Mouse (Mus musculus): ENCODE measurements around the gene 6330409D20Rik. TPM values are rescaled to one million over a fixed set of nuclear protein-coding genes. Genes with fewer than 3 reads are reported as not detected.

Gene 6330409D20Rik
- polyA plus RNA-seq, 1 experiment = not detected

DNA sequence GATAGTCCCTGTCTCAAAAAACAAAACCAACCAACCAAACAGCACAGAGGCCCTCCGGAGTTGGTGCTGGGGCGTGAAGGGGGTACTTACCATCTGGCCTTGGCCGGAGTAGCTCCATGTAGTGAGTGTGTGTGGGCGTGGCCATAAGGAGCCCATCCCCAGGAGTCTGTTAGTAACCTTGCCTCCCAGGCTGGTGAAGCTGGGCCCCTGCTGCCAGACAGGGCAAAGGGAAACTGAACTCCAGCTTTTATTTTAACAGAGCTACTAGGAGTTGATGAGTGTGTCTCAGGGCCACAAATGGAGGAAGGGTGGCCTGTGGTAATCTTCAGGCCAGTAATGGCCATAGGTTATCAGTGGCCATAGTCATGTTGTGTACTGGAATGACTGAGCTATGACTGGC lies 6.3 kb downstream of the 6330409D20Rik start:
- H3K27ac ChIP-seq (ENCODE audit: insufficient read depth, low read depth, low read length) = peak overlapping the region; percentile 49; the same call in 1 of the 2 replicates
- H3K4me1 ChIP-seq (ENCODE audit: control insufficient read depth, insufficient read depth, insufficient read length, low read length) = peaks cover 4% of the 10 kb centered on the region
- TF ChIP-seq CTCF (IDR thresholded peaks at IDR 0.05; ENCODE audit: extremely low read depth, insufficient read length, insufficient replicate concordance, low read depth, low read length) (no peak), POLR2A (IDR thresholded peaks at IDR 0.05; ENCODE audit: low read depth, low read length) (no peak)
- no peak overlapping the region for H3K4me3 ChIP-seq (ENCODE audit: low read depth, low read length)
- 50% methylated on average over 4 of the region's 4 CpGs for WGBS
- H3K36me3 ChIP-seq (ENCODE audit: control insufficient read depth, insufficient read depth, low read length) = no peaks in the 10 kb centered on the region
- no peaks in the 10 kb centered on the region for H3K27me3 ChIP-seq (ENCODE audit: control insufficient read depth, insufficient read depth, low read length)

DNA sequence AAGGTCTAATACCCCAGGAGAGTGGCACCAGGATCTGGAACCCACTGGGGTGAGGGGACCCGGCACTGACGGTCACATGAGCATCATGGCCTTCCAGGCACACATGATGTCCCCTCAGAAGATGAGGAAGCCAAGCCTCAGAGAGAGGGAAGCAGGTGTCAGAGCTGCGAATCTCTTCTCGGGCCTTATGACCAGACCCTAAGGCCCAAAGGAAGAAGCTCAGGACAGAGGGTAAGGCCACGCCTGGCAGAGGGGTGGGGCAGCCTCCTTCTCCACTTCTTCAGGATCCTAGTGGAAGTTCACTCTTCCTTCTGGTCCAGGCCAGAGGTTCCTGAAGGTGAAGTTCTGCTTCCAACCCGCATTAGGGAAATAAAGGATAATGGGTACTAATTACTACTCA lies 8.1 kb downstream of the 6330409D20Rik start:
- H3K27ac ChIP-seq (ENCODE audit: insufficient read depth, low read depth, low read length) = no peak overlapping the region
- 74% methylated on average over 6 of the region's 6 CpGs for WGBS

DNA sequence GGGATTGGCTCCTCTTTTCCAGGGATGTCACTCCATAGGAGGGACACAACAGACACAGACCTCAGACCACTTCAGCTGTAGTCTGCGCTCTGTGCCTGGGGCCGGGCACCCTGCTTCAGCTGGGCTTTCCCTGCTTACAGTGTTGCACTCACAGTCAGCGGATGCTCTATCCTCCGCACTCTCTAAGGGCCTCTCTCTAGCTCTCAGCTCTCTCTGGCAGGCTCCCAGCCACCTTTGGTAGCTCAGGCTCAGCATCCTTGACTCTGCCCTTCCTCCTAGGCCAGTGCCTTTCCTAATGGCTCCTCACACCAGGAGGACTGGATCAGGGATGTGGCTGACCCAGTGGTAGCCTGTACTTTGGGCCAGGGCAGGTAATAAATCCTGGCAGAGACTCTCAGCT lies 8.9 kb downstream of the 6330409D20Rik start:
- H3K36me3 ChIP-seq (ENCODE audit: control insufficient read depth, insufficient read depth, low read length) = no peaks in the 10 kb centered on the region
- TF ChIP-seq CTCF (IDR thresholded peaks at IDR 0.05; ENCODE audit: extremely low read depth, insufficient read length, insufficient replicate concordance, low read depth, low read length) = no peak
- TF ChIP-seq POLR2A (IDR thresholded peaks at IDR 0.05; ENCODE audit: low read depth, low read length) = no peak
- H3K27ac ChIP-seq (ENCODE audit: insufficient read depth, low read depth, low read length) = no peak overlapping the region
- peaks cover 4% of the 10 kb centered on the region for H3K4me1 ChIP-seq (ENCODE audit: control insufficient read depth, insufficient read depth, insufficient read length, low read length)
- 77% methylated on average over 4 of the region's 4 CpGs for WGBS
- H3K4me3 ChIP-seq (ENCODE audit: low read depth, low read length) = no peak overlapping the region
- no peaks in the 10 kb centered on the region for H3K27me3 ChIP-seq (ENCODE audit: control insufficient read depth, insufficient read depth, low read length)

More for the DNA sequence above, 8.1 kb downstream of the 6330409D20Rik start:
- no peaks in the 10 kb centered on the region for H3K27me3 ChIP-seq (ENCODE audit: control insufficient read depth, insufficient read depth, low read length)
- no peak overlapping the region for H3K4me3 ChIP-seq (ENCODE audit: low read depth, low read length)
- TF ChIP-seq CTCF (IDR thresholded peaks at IDR 0.05; ENCODE audit: extremely low read depth, insufficient read length, insufficient replicate concordance, low read depth, low read length) (no peak), POLR2A (IDR thresholded peaks at IDR 0.05; ENCODE audit: low read depth, low read length) (no peak)
- peaks cover 4% of the 10 kb centered on the region for H3K4me1 ChIP-seq (ENCODE audit: control insufficient read depth, insufficient read depth, insufficient read length, low read length)
- H3K36me3 ChIP-seq (ENCODE audit: control insufficient read depth, insufficient read depth, low read length) = no peaks in the 10 kb centered on the region

DNA sequence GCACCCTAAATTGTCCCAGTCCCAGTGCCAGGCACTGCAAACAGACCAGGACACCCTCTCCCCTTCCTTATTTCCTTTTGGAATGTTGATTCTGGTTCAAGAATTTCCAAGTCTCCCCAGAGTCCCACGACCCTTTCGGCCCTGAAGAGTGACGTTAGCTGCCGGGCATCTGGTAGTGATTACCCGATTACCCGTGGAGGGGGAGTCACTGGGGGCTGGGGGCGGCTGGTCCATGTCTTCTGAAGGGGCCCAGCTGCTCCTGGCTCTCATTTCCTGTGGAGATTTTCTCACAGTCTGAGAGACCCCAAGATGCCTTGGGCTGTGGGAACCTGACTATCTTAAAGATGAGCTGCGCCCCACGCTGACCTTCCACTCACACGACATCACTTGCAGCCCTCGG lies 10.0 kb downstream of the 6330409D20Rik start:
- Histone ChIP-seq H3K4me3 (ENCODE audit: low read depth, low read length) (no peak overlapping the region), H3K4me1 (ENCODE audit: control insufficient read depth, insufficient read depth, insufficient read length, low read length) (peaks cover 2% of the 10 kb centered on the region), H3K27me3 (ENCODE audit: control insufficient read depth, insufficient read depth, low read length) (no peaks in the 10 kb centered on the region), H3K27ac (ENCODE audit: insufficient read depth, low read depth, low read length) (no peak overlapping the region), H3K36me3 (ENCODE audit: control insufficient read depth, insufficient read depth, low read length) (no peaks in the 10 kb centered on the region)
- 56% methylated on average over 11 of the region's 11 CpGs for WGBS
- TF ChIP-seq POLR2A (IDR thresholded peaks at IDR 0.05; ENCODE audit: low read depth, low read length) = no peak
- TF ChIP-seq CTCF (IDR thresholded peaks at IDR 0.05; ENCODE audit: extremely low read depth, insufficient read length, insufficient replicate concordance, low read depth, low read length) = no peak

DNA sequence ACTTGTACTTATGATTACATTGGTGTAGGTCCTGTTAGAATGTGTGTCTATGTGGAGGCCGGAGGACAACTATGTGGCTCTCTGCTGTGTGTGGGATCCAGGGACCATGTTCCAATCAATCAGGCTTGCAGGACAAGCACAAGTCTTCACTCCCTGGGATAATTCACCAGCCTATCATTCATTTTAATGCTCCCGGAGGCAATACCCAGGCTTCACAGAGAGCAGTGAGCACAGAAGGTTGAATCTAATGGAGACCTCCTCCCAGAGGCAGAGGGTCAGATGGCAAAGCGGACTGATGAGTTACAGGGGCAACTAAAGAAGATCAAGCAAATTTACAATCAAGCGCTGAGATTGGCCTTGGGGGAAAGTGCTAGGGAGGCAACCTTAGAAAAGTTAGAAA lies 11.3 kb downstream of the 6330409D20Rik start:
- Histone ChIP-seq H3K27ac (ENCODE audit: insufficient read depth, low read depth, low read length) (no peak overlapping the region), H3K36me3 (ENCODE audit: control insufficient read depth, insufficient read depth, low read length) (no peaks in the 10 kb centered on the region), H3K27me3 (ENCODE audit: control insufficient read depth, insufficient read depth, low read length) (no peaks in the 10 kb centered on the region), H3K4me1 (ENCODE audit: control insufficient read depth, insufficient read depth, insufficient read length, low read length) (peaks cover 4% of the 10 kb centered on the region), H3K4me3 (ENCODE audit: low read depth, low read length) (no peak overlapping the region)
- TF ChIP-seq CTCF (IDR thresholded peaks at IDR 0.05; ENCODE audit: extremely low read depth, insufficient read length, insufficient replicate concordance, low read depth, low read length) (no peak), POLR2A (IDR thresholded peaks at IDR 0.05; ENCODE audit: low read depth, low read length) (no peak)
- 90% methylated on average over 4 of the region's 4 CpGs for WGBS

DNA sequence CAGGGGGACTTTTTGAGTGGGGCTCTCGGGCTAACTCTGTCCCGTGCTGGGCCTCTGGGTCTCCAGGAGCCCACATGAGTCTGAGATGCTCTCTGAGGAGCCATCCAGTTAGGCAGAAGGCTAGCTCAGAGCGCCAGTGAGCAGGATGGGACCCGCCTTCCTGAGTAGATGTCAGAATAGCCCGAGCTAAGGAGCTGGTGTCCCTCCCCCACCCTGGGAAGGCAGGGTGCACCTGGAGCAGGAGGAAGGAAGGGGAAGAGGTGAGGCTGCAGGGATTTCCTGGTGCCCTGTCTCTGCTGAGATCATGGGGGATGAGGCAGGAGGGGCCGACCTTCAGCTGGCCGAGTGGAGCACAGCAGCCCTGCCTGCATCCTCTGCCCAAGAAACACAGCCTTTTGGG lies 12.4 kb downstream of the 6330409D20Rik start:
- TF ChIP-seq POLR2A (IDR thresholded peaks at IDR 0.05; ENCODE audit: low read depth, low read length) = no peak
- TF ChIP-seq CTCF (IDR thresholded peaks at IDR 0.05; ENCODE audit: extremely low read depth, insufficient read length, insufficient replicate concordance, low read depth, low read length) = no peak
- Histone ChIP-seq H3K36me3 (ENCODE audit: control insufficient read depth, insufficient read depth, low read length) (no peaks in the 10 kb centered on the region), H3K4me1 (ENCODE audit: control insufficient read depth, insufficient read depth, insufficient read length, low read length) (peaks cover 4% of the 10 kb centered on the region), H3K4me3 (ENCODE audit: low read depth, low read length) (peak overlapping the region; percentile 58), H3K27me3 (ENCODE audit: control insufficient read depth, insufficient read depth, low read length) (no peaks in the 10 kb centered on the region), H3K27ac (ENCODE audit: insufficient read depth, low read depth, low read length) (no peak overlapping the region)
- 55% methylated on average over 7 of the region's 7 CpGs for WGBS

DNA sequence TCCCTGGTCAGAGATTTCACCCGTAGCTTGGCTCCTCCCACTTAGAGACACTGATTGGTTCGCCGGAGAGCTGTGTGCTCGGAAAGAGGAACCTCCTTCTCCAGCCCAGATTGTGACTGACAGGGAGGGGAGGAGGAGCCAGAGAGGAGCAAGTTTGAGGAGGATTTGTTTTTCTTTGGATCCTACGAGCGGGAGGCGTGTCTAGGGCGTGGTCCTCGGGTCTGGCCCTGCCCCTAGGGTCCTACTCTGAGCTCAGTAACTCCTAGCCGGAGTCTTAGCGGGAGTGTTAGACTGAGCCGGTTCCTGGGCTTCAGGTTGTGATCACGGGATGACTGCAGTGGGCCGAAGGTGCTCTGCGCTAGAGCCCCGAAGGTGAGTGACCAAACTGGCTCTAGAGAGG lies 13.4 kb downstream of the 6330409D20Rik start:
- WGBS = 4% methylated on average over 16 of the region's 16 CpGs
- H3K27me3 ChIP-seq (ENCODE audit: control insufficient read depth, insufficient read depth, low read length) = no peaks in the 10 kb centered on the region
- TF ChIP-seq CTCF (IDR thresholded peaks at IDR 0.05; ENCODE audit: extremely low read depth, insufficient read length, insufficient replicate concordance, low read depth, low read length) (no peak), POLR2A (IDR thresholded peaks at IDR 0.05; ENCODE audit: low read depth, low read length) (peak; percentile 30; the same call in 1 of the 2 replicates)
- peaks cover 4% of the 10 kb centered on the region for H3K4me1 ChIP-seq (ENCODE audit: control insufficient read depth, insufficient read depth, insufficient read length, low read length)
- H3K27ac ChIP-seq (ENCODE audit: insufficient read depth, low read depth, low read length) = no peak overlapping the region
- H3K4me3 ChIP-seq (ENCODE audit: low read depth, low read length) = peak overlapping the region; percentile 58
- H3K36me3 ChIP-seq (ENCODE audit: control insufficient read depth, insufficient read depth, low read length) = no peaks in the 10 kb centered on the region
